Mouse (Mus musculus) heart, embryonic 15.5 days (tissue): ENCODE results near the gene Mecom. TPM values are rescaled to one million over a fixed set of nuclear protein-coding genes. Genes with fewer than 3 reads are reported as not detected.

Experiments
- ATAC-seq: fragments of 200-750 bp; cut with Nextera tagmentation; replicated peaks from 2 replicates; pipeline ENCODE4 v1.8.0; 2017; ENCODE audit warnings: low read depth, moderate TSS enrichment; ENCODE audit not compliant: insufficient number of reproducible peaks, insufficient read depth, low FRiP score
- H3K27ac ChIP-seq: fragments of 300-500 bp; sonication (generic); 2 replicates; pipeline ENCODE4 v1.5.1; 2015; ENCODE audit warnings: mild to moderate bottlenecking, inconsistent platforms
- H3K27me3 ChIP-seq: fragments of 300-500 bp; sonication (generic); 2 replicates; pipeline ENCODE4 v1.6.1; 2015; ENCODE audit warnings: inconsistent platforms
- H3K36me3 ChIP-seq: fragments of 300-500 bp; sonication (generic); 2 replicates; pipeline ENCODE4 v1.6.1; 2015; ENCODE audit warnings: mild to moderate bottlenecking, inconsistent platforms
- H3K4me1 ChIP-seq: fragments of 300-500 bp; sonication (generic); replicated peaks from 2 replicates; pipeline ENCODE4 v1.6.1; 2015; ENCODE audit warnings: inconsistent platforms
- H3K4me2 ChIP-seq: fragments of 300-500 bp; sonication (generic); 2 replicates; pipeline ENCODE4 v1.6.1; 2015; ENCODE audit warnings: inconsistent platforms, mild to moderate bottlenecking, moderate library complexity
- H3K4me3 ChIP-seq: fragments of 300-500 bp; sonication (generic); 2 replicates; pipeline ENCODE4 v1.5.1; 2015; ENCODE audit warnings: mild to moderate bottlenecking, inconsistent platforms
- H3K9ac ChIP-seq: fragments of 300-500 bp; sonication (generic); 2 replicates; pipeline ENCODE4 v1.6.1; 2015; ENCODE audit warnings: mild to moderate bottlenecking, inconsistent platforms
- H3K9me3 ChIP-seq: fragments of 300-500 bp; sonication (generic); replicated peaks from 2 replicates; pipeline ENCODE4 v1.6.1; 2016; ENCODE audit warnings: inconsistent platforms
- WGBS: fragments of 180-500 bp; shearing (Covaris S2); methylation state at CpG from one replicate; pipeline ENCODE4 v1.1.7; 2015; ENCODE audit warnings: mixed read lengths; 5-methylcytosine and 5-hydroxymethylcytosine counted together
- polyA plus RNA-seq: library from polyadenylated mRNA; unstranded; fragments of >200 nt; fragmentation: Nextera tagmentation; extraction: Ambion mirVana; gene quantifications from 2 replicates; pipeline ENCODE4 v1.2.1, GENCODE M21; 2015

Gene Mecom
- polyA plus RNA-seq, 1 experiment from 2014 or later, result 17.3 TPM

GRCm38 (mm10) chr3:30330021-30330420, 217.8 kb downstream of the Mecom start:
- Histone ChIP-seq H3K36me3 (no peaks in the 10 kb centered on the region), H3K4me1 (no peaks in the 10 kb centered on the region), H3K9ac (no peak overlapping the region), H3K27me3 (no peaks in the 10 kb centered on the region), H3K27ac (no peak overlapping the region), H3K4me3 (no peak overlapping the region), H3K9me3 (no peaks in the 10 kb centered on the region), H3K4me2 (no peak overlapping the region)
- WGBS, result 78% methylated on average over 3 of the region's 3 CpGs
- ATAC-seq, result no peak

GRCm38 (mm10) chr3:30314955-30315354, 232.9 kb downstream of the Mecom start:
- no peak for ATAC-seq
- Histone ChIP-seq H3K9me3 (no peaks in the 10 kb centered on the region), H3K4me2 (no peak overlapping the region), H3K27ac (no peak overlapping the region), H3K4me1 (no peaks in the 10 kb centered on the region), H3K4me3 (no peak overlapping the region), H3K27me3 (no peaks in the 10 kb centered on the region), H3K9ac (no peak overlapping the region), H3K36me3 (no peaks in the 10 kb centered on the region)
- WGBS, result 73% methylated on average over 2 of the region's 2 CpGs

GRCm38 (mm10) chr3:30308081-30308480, 239.7 kb downstream of the Mecom start:
- Histone ChIP-seq H3K9ac (no peak overlapping the region), H3K27ac (no peak overlapping the region), H3K36me3 (no peaks in the 10 kb centered on the region), H3K9me3 (no peaks in the 10 kb centered on the region), H3K27me3 (no peaks in the 10 kb centered on the region), H3K4me1 (no peaks in the 10 kb centered on the region), H3K4me2 (no peak overlapping the region), H3K4me3 (no peak overlapping the region)
- 58% methylated on average over 4 of the region's 4 CpGs for WGBS
- ATAC-seq, result no peak

- no peak overlapping the region for H3K4me2 ChIP-seq
- H3K9me3 ChIP-seq, result no peaks in the 10 kb centered on the region
- no peaks in the 10 kb centered on the region for H3K27me3 ChIP-seq
- H3K27ac ChIP-seq, result no peak overlapping the region
- no peak overlapping the region for H3K9ac ChIP-seq
- ATAC-seq, result no peak
- WGBS, result 81% methylated on average over 6 of the region's 6 CpGs
- no peaks in the 10 kb centered on the region for H3K4me1 ChIP-seq
- no peaks in the 10 kb centered on the region for H3K36me3 ChIP-seq
- no peak overlapping the region for H3K4me3 ChIP-seq
Measured at GRCm38 (mm10) chr3:30307601-30308000, 240.2 kb downstream of the Mecom start.

- no peak overlapping the region for H3K27ac ChIP-seq
- no peaks in the 10 kb centered on the region for H3K4me1 ChIP-seq
- 55% methylated on average over 3 of the region's 3 CpGs for WGBS
- ATAC-seq, result no peak; the same call in 1 of the 2 replicates
- no peak overlapping the region for H3K4me3 ChIP-seq
- H3K4me2 ChIP-seq, result no peak overlapping the region
- no peaks in the 10 kb centered on the region for H3K36me3 ChIP-seq
- no peaks in the 10 kb centered on the region for H3K27me3 ChIP-seq
- H3K9me3 ChIP-seq, result no peaks in the 10 kb centered on the region
- no peak overlapping the region for H3K9ac ChIP-seq
Measured at GRCm38 (mm10) chr3:30306080-30306479, 241.7 kb downstream of the Mecom start.

- H3K4me2 ChIP-seq, result no peak overlapping the region
- no peak overlapping the region for H3K9ac ChIP-seq
- WGBS, result 34% methylated on average over 1 of the region's 1 CpGs
- no peaks in the 10 kb centered on the region for H3K9me3 ChIP-seq
- H3K27me3 ChIP-seq, result no peaks in the 10 kb centered on the region
- no peak overlapping the region for H3K4me3 ChIP-seq
- no peaks in the 10 kb centered on the region for H3K4me1 ChIP-seq
- H3K27ac ChIP-seq, result no peak overlapping the region
- no peak for ATAC-seq
- no peaks in the 10 kb centered on the region for H3K36me3 ChIP-seq
Measured at GRCm38 (mm10) chr3:30299460-30299859, 248.3 kb downstream of the Mecom start.

GRCm38 (mm10) chr3:30294433-30294832, 253.4 kb downstream of the Mecom start:
- no peak overlapping the region for H3K4me3 ChIP-seq
- no peak for ATAC-seq
- no peak overlapping the region for H3K4me2 ChIP-seq
- no peaks in the 10 kb centered on the region for H3K27me3 ChIP-seq
- no peaks in the 10 kb centered on the region for H3K9me3 ChIP-seq
- H3K9ac ChIP-seq, result no peak overlapping the region
- H3K27ac ChIP-seq, result no peak overlapping the region
- 80% methylated on average over 5 of the region's 5 CpGs for WGBS
- no peaks in the 10 kb centered on the region for H3K36me3 ChIP-seq
- no peaks in the 10 kb centered on the region for H3K4me1 ChIP-seq

GRCm38 (mm10) chr3:30286529-30286928, 261.3 kb downstream of the Mecom start:
- Histone ChIP-seq H3K4me3 (no peak overlapping the region), H3K4me1 (no peaks in the 10 kb centered on the region), H3K27ac (no peak overlapping the region), H3K36me3 (no peaks in the 10 kb centered on the region), H3K9ac (no peak overlapping the region), H3K27me3 (no peaks in the 10 kb centered on the region), H3K4me2 (no peak overlapping the region), H3K9me3 (no peaks in the 10 kb centered on the region)
- WGBS, result 65% methylated on average over 4 of the region's 4 CpGs
- no peak for ATAC-seq

- Histone ChIP-seq H3K9ac (no peak overlapping the region), H3K4me3 (no peak overlapping the region), H3K27ac (no peak overlapping the region), H3K4me1 (no peaks in the 10 kb centered on the region), H3K9me3 (no peaks in the 10 kb centered on the region), H3K36me3 (no peaks in the 10 kb centered on the region), H3K27me3 (no peaks in the 10 kb centered on the region), H3K4me2 (no peak overlapping the region)
- ATAC-seq, result no peak
- WGBS, result 62% methylated on average over 4 of the region's 4 CpGs
Measured at GRCm38 (mm10) chr3:30284094-30284493, 263.7 kb downstream of the Mecom start.

GRCm38 (mm10) chr3:30283562-30283961, 264.2 kb downstream of the Mecom start:
- no peak for ATAC-seq

GRCm38 (mm10) chr3:30277569-30277968, 270.2 kb downstream of the Mecom start:
- H3K27ac ChIP-seq, result no peak overlapping the region
- H3K36me3 ChIP-seq, result no peaks in the 10 kb centered on the region
- WGBS, result 84% methylated on average over 10 of the region's 10 CpGs
- ATAC-seq, result no peak
- H3K4me2 ChIP-seq, result no peak overlapping the region
- H3K4me1 ChIP-seq, result no peaks in the 10 kb centered on the region
- no peak overlapping the region for H3K4me3 ChIP-seq
- H3K9me3 ChIP-seq, result no peaks in the 10 kb centered on the region
- H3K9ac ChIP-seq, result no peak overlapping the region
- no peaks in the 10 kb centered on the region for H3K27me3 ChIP-seq

More at GRCm38 (mm10) chr3:30283562-30283961, 264.2 kb downstream of the Mecom start:
- H3K4me1 ChIP-seq, result no peaks in the 10 kb centered on the region
- no peak overlapping the region for H3K4me2 ChIP-seq
- no peaks in the 10 kb centered on the region for H3K9me3 ChIP-seq
- no peak overlapping the region for H3K4me3 ChIP-seq
- H3K36me3 ChIP-seq, result no peaks in the 10 kb centered on the region
- no peaks in the 10 kb centered on the region for H3K27me3 ChIP-seq
- no peak overlapping the region for H3K9ac ChIP-seq
- H3K27ac ChIP-seq, result no peak overlapping the region
- 85% methylated on average over 5 of the region's 5 CpGs for WGBS

- 91% methylated on average over 8 of the region's 8 CpGs for WGBS
- no peak overlapping the region for H3K4me3 ChIP-seq
- ATAC-seq, result no peak
- no peak overlapping the region for H3K27ac ChIP-seq
- H3K9me3 ChIP-seq, result no peaks in the 10 kb centered on the region
- no peaks in the 10 kb centered on the region for H3K27me3 ChIP-seq
- no peaks in the 10 kb centered on the region for H3K4me1 ChIP-seq
- no peak overlapping the region for H3K4me2 ChIP-seq
- no peak overlapping the region for H3K9ac ChIP-seq
- H3K36me3 ChIP-seq, result no peaks in the 10 kb centered on the region
Measured at GRCm38 (mm10) chr3:30276099-30276498, 271.7 kb downstream of the Mecom start.
